Mouse (Mus musculus) heart, adult 9 months (tissue): ENCODE measurements around the gene Eea1.
"Not testable (repeated sequence)": the region's sequence is repeated elsewhere in the genome, so short reads cannot be mapped to it uniquely, and the experiment has no call there.

Experiments
- DNase-seq, 2 experiments: peaks; one replicate each; pipeline ENCODE4 v3.0.0; 2022; ENCODE audit warnings: low spot score in 2 of 2

Eea1 gene

GRCm38 (mm10) chr10:95940046-95940900 lies at the start of gene Eea1:
Gene Eea1, plus strand, starts transcription at chr10:95940650.
- DNase-seq, result peak; percentile 91 to 92

DNA sequence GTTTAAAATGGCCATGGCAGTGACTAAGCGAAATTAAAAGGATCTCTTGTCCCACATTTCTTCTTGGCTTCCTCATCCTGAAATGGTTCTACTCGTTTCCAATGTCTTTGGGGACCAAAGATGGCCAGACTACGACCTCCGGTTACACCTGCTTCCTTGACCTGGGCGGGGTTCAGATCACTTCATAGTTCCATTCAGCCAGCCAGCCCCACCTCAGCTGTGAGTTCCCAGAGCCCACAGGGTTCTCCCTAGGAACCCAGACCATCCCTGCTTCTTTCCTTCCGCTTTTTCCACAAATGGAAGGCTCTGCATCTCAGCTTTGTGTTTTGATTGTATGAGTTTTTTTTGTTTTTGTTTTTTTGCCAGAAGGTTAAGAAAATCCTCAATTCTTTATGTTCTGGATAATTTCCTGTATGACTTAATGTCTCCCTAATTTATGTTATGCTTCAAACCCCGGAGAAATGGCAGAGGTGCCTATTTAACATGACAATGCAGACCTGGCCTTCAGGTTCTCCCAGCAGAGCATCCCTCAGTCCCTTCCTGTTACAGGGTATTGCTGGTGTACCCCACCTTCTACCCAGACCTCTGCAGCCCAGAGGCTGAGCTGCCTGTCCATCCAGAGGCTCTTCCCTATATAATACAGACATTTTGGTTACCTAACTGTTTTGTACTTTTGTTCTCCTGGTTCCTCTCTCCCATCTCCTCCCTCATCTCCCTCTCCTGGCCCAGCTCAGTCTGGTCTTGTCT lies 49.1 kb upstream of the Eea1 start:
- no peak for DNase-seq

GRCm38 (mm10) chr10:95892132-95892531 lies 48.3 kb upstream of the Eea1 start:
- no peak for DNase-seq

DNA sequence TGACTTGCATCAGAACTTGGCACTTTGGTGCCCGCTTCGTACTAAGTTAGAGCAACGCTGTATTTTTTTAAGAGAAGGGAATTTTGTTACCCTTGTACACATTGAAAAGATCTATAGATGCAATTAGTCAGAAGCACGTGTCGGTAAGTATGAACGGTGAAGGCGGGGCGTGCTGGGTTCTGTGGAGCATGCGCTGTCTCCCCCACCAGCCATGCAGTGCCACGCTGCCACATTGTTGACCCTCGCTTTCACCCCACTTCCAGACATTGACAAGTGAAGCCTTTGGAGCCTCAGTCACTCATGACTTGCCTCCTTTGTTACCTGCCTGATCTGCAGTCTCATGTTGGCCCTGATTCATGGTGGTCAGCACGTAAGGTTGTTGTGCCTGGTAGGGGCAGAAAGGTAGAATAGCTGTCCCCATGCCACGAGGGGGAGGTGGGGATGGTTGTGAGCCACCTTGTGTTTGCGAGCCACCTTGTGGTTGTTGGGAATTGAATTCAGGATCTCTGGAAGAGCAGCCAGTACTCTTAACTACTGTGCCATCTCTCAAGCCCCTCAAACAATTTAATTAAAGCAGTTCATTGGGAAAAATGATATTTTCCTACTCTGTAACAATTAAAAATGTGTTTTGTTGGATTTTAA lies 47.0 kb upstream of the Eea1 start:
- no peak for DNase-seq

- DNase-seq, result no peak
These were observed 46.2 kb upstream of the Eea1 start for GRCm38 (mm10) chr10:95894036-95894855.

DNA sequence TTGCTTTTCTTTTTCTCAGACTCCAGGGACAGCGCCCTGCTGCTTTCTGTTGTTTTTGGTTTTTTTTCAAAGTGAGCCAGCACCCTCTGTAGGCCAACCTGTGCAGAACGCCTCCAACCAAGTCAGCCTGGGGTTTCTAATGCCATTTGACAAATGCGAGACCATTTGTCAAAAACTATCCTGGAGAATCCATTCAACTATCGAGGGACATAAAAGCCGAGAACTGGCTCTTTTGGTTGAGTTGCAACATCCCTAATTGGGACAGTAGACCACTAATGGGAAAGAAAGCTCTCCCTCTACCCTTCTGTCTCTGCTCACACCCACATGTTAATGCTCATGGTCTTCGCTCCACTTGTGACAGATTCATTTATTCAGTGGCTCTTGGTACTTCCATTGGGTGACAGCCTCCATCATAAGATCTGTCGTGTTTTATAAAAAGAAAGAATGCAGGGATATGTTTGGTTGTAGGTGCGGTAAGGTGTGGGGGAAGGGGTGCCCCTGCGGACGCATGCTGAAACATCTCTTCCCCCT lies 45.5 kb upstream of the Eea1 start:
- DNase-seq, result peak; percentile 34 to 65

DNA sequence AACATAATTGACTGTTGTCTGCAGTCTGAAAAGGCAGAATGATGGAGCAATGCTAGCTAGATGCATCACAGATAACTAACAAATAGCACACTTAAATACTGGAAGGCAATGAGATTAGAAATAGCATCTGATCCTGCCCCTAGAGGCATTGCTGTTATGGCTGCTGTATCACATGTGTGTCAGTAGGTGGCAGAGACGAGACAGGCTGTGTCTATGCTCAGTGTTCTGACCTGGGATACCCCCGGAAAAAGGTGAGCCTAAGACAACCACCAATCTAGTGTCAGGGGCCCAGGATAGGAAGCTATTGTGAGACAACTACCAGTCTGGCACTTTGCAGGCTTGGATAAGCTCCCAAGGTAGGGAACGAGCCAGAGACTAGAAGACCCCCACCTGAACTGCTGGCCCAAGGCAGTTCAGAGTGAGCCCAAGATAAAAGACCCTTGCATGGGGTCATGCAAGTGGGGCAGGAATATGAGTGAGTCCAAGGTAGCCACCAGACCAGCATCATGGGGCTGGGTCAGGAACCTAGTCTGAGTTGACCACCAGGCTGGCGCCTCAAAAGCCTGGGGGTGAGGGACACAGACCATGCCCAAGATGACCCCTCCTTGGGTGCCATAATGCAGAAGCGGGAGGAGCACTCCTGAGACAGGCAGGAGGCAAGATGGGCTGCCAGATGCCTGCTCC lies 41.8 kb upstream of the Eea1 start:
- DNase-seq, result peak in 1 of 2 experiments; percentile 15

- no peak for DNase-seq
These were observed 35.8 kb upstream of the Eea1 start for GRCm38 (mm10) chr10:95904668-95905067.

DNA sequence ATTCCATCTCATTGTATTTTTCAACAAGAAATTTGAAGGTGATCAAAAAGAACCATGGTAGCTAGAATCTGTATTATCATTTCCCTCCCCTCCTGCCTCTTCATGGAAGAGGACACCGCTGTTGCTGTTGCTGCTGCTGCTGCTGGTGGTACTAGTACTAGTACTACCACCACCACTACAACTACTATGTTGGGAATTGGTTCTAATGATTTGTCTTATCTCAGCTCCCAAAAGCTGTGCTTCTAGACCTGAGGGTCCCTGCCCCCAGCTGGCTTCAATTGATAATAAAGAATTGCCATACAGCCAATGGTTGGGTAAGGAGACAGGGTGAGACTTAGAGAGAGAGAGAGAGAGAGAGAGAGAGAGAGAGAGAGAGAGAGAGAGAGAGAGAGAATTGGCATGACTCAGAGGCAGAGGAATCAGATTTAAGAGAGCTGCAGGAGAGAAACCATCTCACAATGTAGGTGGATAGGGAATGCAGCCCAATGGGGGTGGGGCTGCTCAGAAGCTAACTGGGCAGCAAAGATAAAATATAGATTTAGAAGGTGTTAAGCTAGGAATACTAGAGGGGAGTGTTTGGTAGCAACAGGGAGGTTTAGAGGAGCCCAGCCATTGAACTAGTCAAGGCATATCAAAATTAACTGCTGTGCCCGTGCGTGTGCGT lies 31.1 kb upstream of the Eea1 start:
- no peak for DNase-seq

DNA sequence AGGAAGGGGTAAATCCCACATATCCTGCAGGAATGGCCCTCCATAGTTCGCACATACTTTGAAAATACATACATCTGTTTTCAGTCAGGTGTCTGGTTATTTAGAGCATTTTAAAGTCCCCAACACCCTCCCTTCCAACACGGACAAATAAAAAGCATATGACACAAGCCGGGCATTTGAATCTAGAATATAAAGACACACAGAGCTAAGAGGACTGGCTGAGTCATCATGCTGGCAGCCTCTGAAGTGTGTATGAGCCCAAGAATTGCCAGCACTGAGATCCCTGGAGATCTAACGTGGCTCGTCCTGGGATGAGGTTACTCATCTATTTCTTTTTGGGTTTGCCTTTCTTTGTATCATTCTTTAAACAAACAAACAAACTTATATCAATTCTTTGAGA lies 29.4 kb upstream of the Eea1 start:
- DNase-seq, result no peak

DNA sequence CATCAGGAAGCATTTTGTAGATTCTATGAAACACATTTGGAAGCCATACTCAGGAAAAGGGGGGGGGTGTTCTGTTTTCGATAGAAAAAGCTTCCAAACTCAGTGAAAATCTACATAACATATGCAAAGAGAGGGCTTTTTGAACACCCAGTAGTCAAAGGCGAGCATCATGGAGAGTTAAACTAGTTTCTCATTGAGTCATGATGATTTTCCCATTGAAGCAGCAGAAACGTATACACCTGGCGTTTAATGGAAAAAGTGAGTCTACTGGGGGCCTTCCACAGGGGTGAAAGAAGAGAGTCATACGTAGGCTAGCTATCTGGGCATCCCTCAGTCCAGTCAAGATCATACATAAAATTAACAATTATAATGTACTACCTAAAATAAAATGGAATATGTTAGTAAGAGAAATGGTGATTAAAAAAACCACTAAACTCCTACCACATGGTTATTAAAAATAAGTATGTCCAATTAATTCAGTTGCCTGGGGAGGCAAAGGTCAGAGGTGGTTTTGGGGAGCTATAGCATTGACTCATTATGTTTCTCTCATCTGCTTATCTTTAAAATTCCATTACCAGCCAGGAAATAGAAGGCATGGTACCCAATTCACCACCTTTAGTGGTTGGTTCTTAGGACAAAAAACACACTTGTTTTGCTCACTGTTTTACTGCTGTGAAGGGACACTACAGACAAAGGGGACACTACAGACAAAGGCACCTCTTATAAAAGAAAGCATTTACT lies 25.8 kb upstream of the Eea1 start:
- DNase-seq, result no peak

- DNase-seq, result no peak
These were observed 21.7 kb upstream of the Eea1 start for GRCm38 (mm10) chr10:95918716-95919115.

DNA sequence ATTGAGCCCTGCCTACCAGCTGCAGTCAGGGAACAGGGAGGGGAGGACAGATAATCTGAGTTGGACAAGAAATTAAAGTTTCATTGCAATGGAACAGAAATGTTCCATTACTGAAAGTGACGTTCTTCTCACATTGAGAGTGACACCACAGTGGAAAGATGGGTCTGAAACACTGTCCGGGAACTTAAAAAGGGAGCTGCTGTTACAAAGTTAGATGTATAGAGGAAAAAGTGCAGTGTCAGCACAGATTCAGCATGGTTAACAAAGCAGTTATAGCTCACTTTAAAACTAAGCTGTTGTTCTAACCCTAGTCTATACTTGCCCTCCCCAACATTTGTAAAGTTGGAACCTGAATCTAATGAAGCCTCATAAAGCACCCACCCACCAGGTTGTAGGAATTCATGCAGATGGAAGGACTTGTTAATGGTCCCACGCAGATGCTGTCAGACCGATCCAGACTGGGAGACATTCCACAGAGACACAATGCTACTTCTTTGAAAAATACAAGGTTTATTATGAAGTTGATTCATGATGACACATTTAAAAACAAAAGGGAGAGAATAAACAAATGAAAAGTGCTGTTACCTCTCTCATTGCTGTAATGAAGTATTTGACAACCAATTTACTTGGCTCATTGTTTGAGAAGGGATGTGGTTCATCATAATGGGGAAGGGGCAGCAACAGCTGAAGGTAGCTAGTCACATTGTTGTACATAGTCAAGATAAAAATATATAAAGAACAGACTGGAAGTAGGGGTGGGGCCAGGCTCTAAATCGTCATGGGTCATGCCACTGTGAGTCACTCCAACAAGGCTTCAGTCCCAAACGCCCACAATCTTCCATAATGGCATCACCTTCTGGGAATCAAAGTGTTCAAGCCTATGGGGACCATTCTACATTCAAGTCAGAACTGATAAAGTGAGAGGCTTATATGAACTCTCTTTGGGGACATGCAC lies 16.9 kb upstream of the Eea1 start:
- DNase-seq, result no peak

GRCm38 (mm10) chr10:95933631-95934030 lies 6.8 kb upstream of the Eea1 start:
- not testable (repeated sequence) for DNase-seq

- DNase-seq, result no peak
These were observed 684 bp downstream of the Eea1 start for GRCm38 (mm10) chr10:95940901-95941767.

DNA sequence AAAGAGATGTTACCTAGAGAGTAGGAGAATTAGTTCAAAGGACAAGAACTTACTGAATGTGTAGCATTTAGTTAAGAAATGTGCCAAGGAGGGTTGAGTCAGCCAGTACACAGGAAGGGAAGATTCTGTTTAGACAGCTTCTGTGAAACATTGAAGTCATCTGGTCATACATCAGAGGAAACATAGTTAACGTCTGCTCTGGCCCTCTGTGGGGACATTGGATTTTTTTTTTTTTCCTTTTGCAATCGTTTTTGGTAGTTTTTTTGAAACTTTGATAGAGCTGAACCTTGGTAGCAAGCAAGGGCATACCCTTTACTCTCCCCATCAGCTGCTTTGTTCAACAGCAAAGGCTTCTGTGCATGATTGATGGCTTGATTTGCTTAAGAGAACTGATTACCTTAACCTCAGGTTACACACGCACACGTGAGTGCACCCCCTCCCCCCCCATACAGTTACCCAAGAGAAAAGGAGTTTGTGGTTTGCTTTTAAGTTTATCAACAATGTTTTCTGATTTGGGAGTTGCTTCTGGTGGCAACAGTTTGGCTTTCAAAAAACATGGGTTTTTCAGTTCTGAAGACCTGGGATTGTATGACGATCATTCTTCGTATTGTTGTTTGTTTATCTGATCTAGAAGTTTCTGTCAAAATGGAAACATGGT lies 1.4 kb downstream of the Eea1 start:
- no peak for DNase-seq

GRCm38 (mm10) chr10:95945086-95945485 lies 4.6 kb downstream of the Eea1 start:
- no peak for DNase-seq
